Mouse (Mus musculus) stomach, postnatal 0 days (tissue): ENCODE results near the gene Zdhhc17.

Experiments
- CTCF ChIP-seq: IDR thresholded peaks from 2 replicates; pipeline ENCODE4 v1.5.1; 2016; ENCODE audit warnings: antibody characterized with exemption, low read depth, mild to moderate bottlenecking, moderate library complexity
- EP300 ChIP-seq: optimal IDR thresholded peaks from 2 replicates; pipeline ENCODE3; 2016; ENCODE audit warnings: antibody characterized with exemption

DNA sequence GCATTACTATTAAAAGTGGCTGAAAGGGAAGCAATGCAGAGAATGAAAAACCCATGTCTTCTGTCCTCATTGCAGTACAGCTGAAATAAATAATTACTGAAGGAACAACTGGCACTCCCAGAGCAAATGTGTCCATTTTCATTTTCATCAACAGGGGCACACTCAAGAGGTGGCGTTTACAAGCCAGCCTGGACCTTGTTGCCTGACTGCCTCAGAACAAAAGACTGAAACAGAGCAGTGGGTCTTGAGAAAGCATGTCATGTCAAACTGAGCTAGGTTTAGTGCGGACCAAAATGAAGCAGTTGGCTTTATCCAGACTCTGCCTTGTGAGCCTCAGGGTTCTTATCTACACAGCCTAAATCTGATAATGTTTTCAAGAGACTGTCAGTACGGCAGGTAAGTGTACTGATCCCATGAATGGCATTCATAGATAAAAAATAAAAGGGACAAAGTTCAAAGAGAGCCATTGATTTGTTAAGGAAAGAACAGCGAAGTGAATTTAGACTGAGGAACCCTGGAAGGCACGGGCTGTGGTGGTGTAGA, 2.6 kb upstream of the Zdhhc17 start:
- TF ChIP-seq CTCF (no peak), EP300 (no peak)
